In the genomic region with DNA sequence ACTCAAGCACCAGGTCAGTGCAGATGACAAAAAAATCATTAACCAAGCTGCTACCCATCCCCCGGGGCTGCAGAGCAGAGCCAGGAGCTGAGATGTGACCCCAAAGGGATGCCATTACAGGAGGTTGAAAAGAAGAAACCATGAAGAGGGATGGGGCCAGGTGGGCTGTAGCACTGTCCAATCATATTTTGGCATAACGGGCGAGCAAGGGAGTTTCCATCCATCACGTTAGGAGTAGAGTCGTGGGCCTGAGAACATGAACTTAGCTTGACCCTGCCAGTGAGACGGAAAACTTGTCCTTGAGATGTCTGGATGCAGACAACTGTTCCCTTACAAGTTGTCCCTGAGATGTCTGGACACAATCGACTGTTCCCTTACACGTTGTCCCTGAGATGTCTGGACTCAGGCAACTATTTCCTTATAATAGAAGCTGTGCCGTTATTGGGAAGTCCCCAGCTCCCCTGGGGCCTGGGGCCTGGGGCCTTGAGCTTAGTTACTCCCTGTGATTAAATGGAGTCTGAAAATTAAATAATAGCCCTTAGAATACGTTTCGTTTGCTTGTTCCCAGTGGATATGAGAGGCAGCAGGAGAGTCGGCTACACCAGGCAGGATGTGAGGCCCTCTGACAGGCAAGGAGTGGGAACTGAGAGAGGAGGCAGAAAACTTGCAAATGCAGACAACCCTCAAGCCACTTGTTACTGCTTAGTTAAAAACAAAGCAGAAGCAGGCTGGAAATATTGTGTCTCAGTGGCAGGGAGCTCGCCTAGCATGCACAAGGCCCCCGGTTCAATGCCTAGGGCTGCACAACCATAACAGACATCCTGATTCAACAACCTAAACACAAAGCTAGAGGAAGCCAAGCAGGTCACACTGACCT, we compare ENCODE assay signal across 13 mouse cellular contexts. TPM values are rescaled to one million over a fixed set of nuclear protein-coding genes. Genes with fewer than 3 reads are reported as not detected.
DNase-seq lines count a peak whose midpoint lies in the region; ATAC-seq and TF ChIP-seq lines count a peak whose summit lies in the region.
"Had no signal": no experiment of that assay in that cellular context is flagged by ENCODE, and none has a peak within 500 bp of the region (broad histone marks: within the 10 kb centered on the region; RNA-seq: fewer than 3 reads in every experiment).

No protein-coding gene starts in this region.

- ATAC-seq in heart, embryonic 14.5 days (ENCODE audit: insufficient number of reproducible peaks, insufficient read depth, low FRiP score, low read depth) = no peak
- peak; percentile 7; the same call in 1 of the 2 replicates for ATAC-seq in neutrophil, adult 5-6 weeks (ENCODE audit: extremely low read depth, insufficient number of reproducible peaks, low FRiP score, poor library complexity, severe bottlenecking)

- 49% methylated on average over 14 of the region's 14 CpGs for WGBS in heart, adult 2 months
- WGBS in spleen, adult 2 months = 28% methylated on average over 14 of the region's 14 CpGs
- WGBS in heart, embryonic 14.5 days = 54% methylated on average over 14 of the region's 14 CpGs

- peaks cover 23% of the 10 kb centered on the region for H3K4me1 ChIP-seq in heart, adult 2 months (ENCODE audit: control insufficient read depth, insufficient read depth, low read length)
- peaks cover 21% of the 10 kb centered on the region; the same call in 1 of the 2 replicates for H3K4me1 ChIP-seq in spleen, adult 2 months (ENCODE audit: control insufficient read depth, insufficient read depth, insufficient read length)
- H3K4me1 ChIP-seq in heart, embryonic 14.5 days (ENCODE audit: control insufficient read depth in 2 of 2, insufficient read depth in 2 of 2, low read length in 2 of 2) = peaks cover 12 to 22% of the 10 kb centered on the region in 2 experiments
- H3K4me1 ChIP-seq: neural tube, embryonic 12.5 days had no signal

- intact Hi-C loops in heart, adult 2 months (cut with DNase I) = no loop called here

- H3K9me3 ChIP-seq in heart, embryonic 14.5 days (ENCODE audit: control insufficient read depth, low read length) = no peaks in the 10 kb centered on the region
- H3K9me3 ChIP-seq: limb, embryonic 15.5 days; neural tube, embryonic 12.5 days had no signal

- peak overlapping the region; percentile 11; the same call in 1 of the 2 replicates for H3K9ac ChIP-seq in heart, adult 2 months (ENCODE audit: low read depth, low read length)
- no peak overlapping the region for H3K9ac ChIP-seq in heart, embryonic 14.5 days (ENCODE audit: low read length)
- H3K9ac ChIP-seq: limb, embryonic 15.5 days; neural tube, embryonic 12.5 days had no signal

- no peak overlapping the region for H3K4me2 ChIP-seq in heart, embryonic 14.5 days (ENCODE audit: low read length)
- H3K4me2 ChIP-seq: limb, embryonic 15.5 days; neural tube, embryonic 12.5 days had no signal

- no peaks in the 10 kb centered on the region for H3K36me3 ChIP-seq in heart, adult 2 months (ENCODE audit: control insufficient read depth, insufficient read depth, low read length)
- no peaks in the 10 kb centered on the region for H3K36me3 ChIP-seq in spleen, adult 2 months (ENCODE audit: control insufficient read depth, insufficient read depth, low read length)
- no peaks in the 10 kb centered on the region for H3K36me3 ChIP-seq in heart, embryonic 14.5 days (ENCODE audit: control insufficient read depth, insufficient read depth, low read length)
- H3K36me3 ChIP-seq: limb, embryonic 15.5 days; neural tube, embryonic 12.5 days had no signal

- DNase-seq in heart, adult 2 months = no peak
- no peak for DNase-seq in heart, postnatal 4 days
- DNase-seq in spleen, adult 2 months (ENCODE audit: low read depth in 1 of 2, low spot score in 2 of 2) = peak in 1 of 2 experiments; percentile 24
- no peak for DNase-seq in spleen, postnatal 10 days (ENCODE audit: low spot score in 2 of 2)
- no peak for DNase-seq in layer of hippocampus, adult 11-12 months (ENCODE audit: low spot score)
- DNase-seq in lung, postnatal 25 days (ENCODE audit: low spot score) = no peak
- DNase-seq: cerebellum, postnatal 10 days; thymus, postnatal 36 days had no signal

- H3K27me3 ChIP-seq in heart, adult 2 months (ENCODE audit: control insufficient read depth, insufficient read depth, low read length) = no peaks in the 10 kb centered on the region
- no peaks in the 10 kb centered on the region for H3K27me3 ChIP-seq in spleen, adult 2 months (ENCODE audit: control insufficient read depth, insufficient read depth, low read length)
- H3K27me3 ChIP-seq in heart, embryonic 14.5 days (ENCODE audit: control insufficient read depth, insufficient read depth, low read length) = no peaks in the 10 kb centered on the region
- H3K27me3 ChIP-seq: limb, embryonic 15.5 days; neural tube, embryonic 12.5 days had no signal

- H3K79me2 ChIP-seq in heart, adult 2 months (replicated peaks; ENCODE audit: control insufficient read depth, insufficient read depth, low read length) = no peaks in the 10 kb centered on the region

- H3K27ac ChIP-seq in heart, adult 2 months = peak overlapping the region; percentile 63
- peak overlapping the region; percentile 12 for H3K27ac ChIP-seq in spleen, adult 2 months (ENCODE audit: insufficient read depth, low read length)
- peak overlapping the region; percentile 10 to 69; a peak in 1 of 4 replicates for H3K27ac ChIP-seq in heart, embryonic 14.5 days (replicated peaks in 1 of 2; ENCODE audit: control insufficient read depth in 1 of 2, insufficient read depth in 1 of 2, low read depth in 2 of 2, low read length in 2 of 2)
- H3K27ac ChIP-seq: limb, embryonic 15.5 days; neural tube, embryonic 12.5 days had no signal

- no peak for TF ChIP-seq EP300 in heart, adult 2 months (IDR thresholded peaks at IDR 0.05; ENCODE audit: insufficient read depth, low read depth, low read length)

- TF ChIP-seq CTCF in heart, adult 2 months (IDR thresholded peaks at IDR 0.05) = no peak
- TF ChIP-seq CTCF in spleen, adult 2 months (IDR thresholded peaks at IDR 0.05; ENCODE audit: extremely low read depth, insufficient read depth, insufficient read length, insufficient replicate concordance) = no peak

- H3K4me3 ChIP-seq in heart, adult 2 months = no peak overlapping the region
- H3K4me3 ChIP-seq in spleen, adult 2 months (ENCODE audit: extremely low read depth, insufficient read depth, insufficient read length) = no peak overlapping the region
- no peak overlapping the region for H3K4me3 ChIP-seq in heart, embryonic 14.5 days (ENCODE audit: control insufficient read depth in 1 of 2, insufficient read depth in 1 of 2, low read depth in 1 of 2, low read length in 2 of 2)
- H3K4me3 ChIP-seq: erythroblast, embryonic 14.5 days; limb, embryonic 15.5 days; neural tube, embryonic 12.5 days had no signal

- 0 out of 2 replicates have a peak, but pooled peaks have one; percentile 14 for TF ChIP-seq POLR2A in heart, adult 2 months (IDR thresholded peaks at IDR 0.05; ENCODE audit: insufficient read depth, low read depth, low read length)
- no peak for TF ChIP-seq POLR2A in spleen, adult 2 months (IDR thresholded peaks at IDR 0.05; ENCODE audit: low read depth, low read length)

RNA-seq across cellular contexts. Expression of gene 6030408B16Rik, which starts 26.1 kb away (rescaled TPM):
- 1 to 10 TPM in 1 of 2 experiments, under 1 TPM in 1; 0.70 to 1.1 TPM for total RNA-seq in heart, adult 2 months (2021)
- polyA plus RNA-seq in heart, adult 2 months (2012; rRNA removed) = 2.5 and 6.3 TPM in 2 replicates
- total RNA-seq in heart, postnatal 4 days (2021) = 1 to 10 TPM; 4.3 to 4.6 TPM
- polyA plus RNA-seq in spleen, adult 2 months (2012; rRNA removed) = 0.12 and 0.25 TPM in 2 replicates
- polyA plus RNA-seq in heart, embryonic 14.5 days (2014; fragmentation: Nextera tagmentation; extraction: Ambion mirVana) = 0.85 and 1.8 TPM in 2 replicates
- total RNA-seq in neutrophil, adult 5-6 weeks (2017) = 0.70 and 0.98 TPM in 2 replicates
- polyA plus RNA-seq: erythroblast, embryonic 14.5 days had no signal

RNA-seq across cellular contexts. Expression of gene Atg101, which starts 35.1 kb away (rescaled TPM):
- total RNA-seq in heart, adult 2 months (2021) = 10 to 100 TPM; 21.2 to 22.4 TPM
- polyA plus RNA-seq in heart, adult 2 months (2012; rRNA removed) = 26.4 and 29.3 TPM in 2 replicates
- 10 to 100 TPM; 21.7 to 23.3 TPM for total RNA-seq in heart, postnatal 4 days (2021)
- polyA plus RNA-seq in spleen, adult 2 months (2012; rRNA removed) = 24.5 and 29.4 TPM in 2 replicates
- 49.5 and 50.4 TPM in 2 replicates for polyA plus RNA-seq in heart, embryonic 14.5 days (2014; fragmentation: Nextera tagmentation; extraction: Ambion mirVana)
- 61.0 and 68.8 TPM in 2 replicates for total RNA-seq in neutrophil, adult 5-6 weeks (2017)

RNA-seq across cellular contexts. Expression of gene Krt80, which starts 50.8 kb away (rescaled TPM):
- 1 to 10 TPM; 2.2 to 2.8 TPM for total RNA-seq in heart, adult 2 months (2021)
- 2.0 and 3.2 TPM in 2 replicates for polyA plus RNA-seq in heart, adult 2 months (2012; rRNA removed)
- 10 to 100 TPM; 10.1 to 11.2 TPM for total RNA-seq in heart, postnatal 4 days (2021)
- 9.9 and 13.6 TPM in 2 replicates for polyA plus RNA-seq in spleen, adult 2 months (2012; rRNA removed)
- polyA plus RNA-seq in heart, embryonic 14.5 days (2014; fragmentation: Nextera tagmentation; extraction: Ambion mirVana) = 6.9 and 8.0 TPM in 2 replicates
- total RNA-seq in neutrophil, adult 5-6 weeks (2017) = 31.7 and 34.7 TPM in 2 replicates
- polyA plus RNA-seq: erythroblast, embryonic 14.5 days; neural tube, embryonic 12.5 days had no signal

Comparison
In these comparisons a context has a peak if more than half of its experiments do, and no peak if none do; other contexts are left out.
1. H3K27ac ChIP-seq: peak in every context shown above with its lines; median percentile 63 in heart, adult 2 months; 40 in heart, embryonic 14.5 days; 12 in spleen, adult 2 months.